Mouse (Mus musculus): ENCODE measurements around the gene Bcat2.

Bcat2 gene

DNA sequence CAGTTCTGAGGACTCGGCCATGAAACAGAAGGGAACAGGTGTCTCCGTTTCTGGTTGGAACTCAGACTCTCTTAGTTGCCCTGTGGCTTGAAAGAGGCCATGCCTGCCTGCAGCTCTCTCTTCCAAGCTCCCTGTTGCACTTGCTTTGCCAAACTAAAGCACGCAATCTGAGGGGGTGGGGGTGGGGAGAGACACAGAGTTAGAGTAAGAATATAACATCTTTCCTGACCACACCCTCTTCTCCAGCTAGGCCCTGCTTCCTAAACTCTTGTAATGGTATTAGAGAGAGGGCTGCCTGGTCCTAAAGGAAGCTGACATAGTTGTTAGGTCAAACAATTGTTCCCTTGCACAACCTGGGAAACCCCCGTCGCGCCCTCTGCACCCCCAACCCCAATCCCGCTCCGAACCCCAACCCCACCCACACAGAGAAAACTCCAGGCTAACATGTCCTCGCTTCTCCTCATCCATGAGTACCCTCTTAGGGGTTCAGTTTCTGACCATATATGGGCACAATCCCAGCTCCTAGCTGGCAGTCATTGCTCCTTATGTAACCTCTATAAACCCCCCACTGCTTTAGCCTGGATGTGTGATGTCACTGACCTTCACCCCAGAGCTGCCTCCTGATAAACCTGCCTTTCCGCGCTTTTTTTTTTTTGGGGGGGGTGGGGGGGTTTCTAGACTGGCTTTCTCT lies 19.0 kb upstream of the Bcat2 start:
- DNase-seq (ENCODE audit: low spot score) = no peak

DNA sequence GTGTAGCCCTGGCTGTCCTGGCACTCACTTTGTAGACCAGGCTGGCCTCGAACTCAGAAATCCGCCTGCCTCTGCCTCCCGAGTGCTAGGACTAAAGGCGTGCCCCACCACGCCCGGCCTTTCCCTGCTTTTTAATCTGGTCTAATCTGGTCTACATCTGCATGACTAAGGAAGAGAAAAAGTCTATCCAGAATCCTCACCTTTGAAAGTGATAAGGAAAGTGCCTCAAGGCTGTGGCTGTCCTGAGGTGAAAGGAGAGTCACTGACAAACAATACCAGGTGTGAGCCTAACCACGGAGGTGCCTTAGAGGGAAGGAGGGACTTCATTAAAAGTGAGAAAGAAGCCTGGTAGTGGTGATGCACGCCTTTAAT lies 18.5 kb upstream of the Bcat2 start:
- DNase-seq (ENCODE audit: low spot score) = no peak

DNA sequence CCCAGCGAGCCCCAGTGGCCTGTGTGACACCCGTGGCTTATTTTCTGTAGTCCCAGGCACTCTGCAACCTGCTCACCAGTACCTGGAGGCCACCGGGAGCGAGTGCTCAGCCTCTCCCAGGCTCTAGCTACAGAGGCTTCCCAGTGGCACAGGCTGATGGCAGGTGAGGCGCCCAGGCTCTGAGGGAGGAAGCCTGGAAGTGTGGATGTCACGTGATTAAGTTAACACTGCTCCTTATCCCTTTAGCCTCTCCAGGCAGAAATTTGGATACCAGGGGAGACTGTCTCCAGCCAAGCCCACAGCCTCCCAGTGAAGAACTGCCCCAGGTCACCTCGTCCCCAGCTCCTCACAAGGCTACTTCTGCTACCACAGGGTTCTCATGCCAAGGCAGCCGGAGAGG lies 16.4 kb upstream of the Bcat2 start:
- no peak for DNase-seq (ENCODE audit: low spot score)

DNA sequence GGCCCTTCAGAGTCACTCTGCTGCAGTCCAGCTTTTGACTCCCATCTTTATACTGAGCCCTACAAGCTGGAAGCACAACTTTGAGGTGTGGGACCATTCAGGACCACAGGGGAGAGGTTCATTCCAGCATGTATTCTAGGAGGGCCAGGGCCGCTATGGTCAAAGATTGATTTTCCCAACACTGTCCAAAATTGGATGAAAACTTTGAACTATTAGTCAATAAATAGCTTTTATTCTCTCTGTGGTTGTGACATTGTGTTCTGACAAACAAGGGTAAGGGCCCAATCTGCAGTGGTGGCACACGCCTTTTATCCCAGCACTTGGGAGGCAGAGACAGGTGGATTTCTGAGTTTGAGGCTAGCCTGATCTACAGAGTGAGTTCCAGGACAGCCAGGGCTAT lies 16.0 kb upstream of the Bcat2 start:
- DNase-seq (ENCODE audit: low spot score) = no peak

DNA sequence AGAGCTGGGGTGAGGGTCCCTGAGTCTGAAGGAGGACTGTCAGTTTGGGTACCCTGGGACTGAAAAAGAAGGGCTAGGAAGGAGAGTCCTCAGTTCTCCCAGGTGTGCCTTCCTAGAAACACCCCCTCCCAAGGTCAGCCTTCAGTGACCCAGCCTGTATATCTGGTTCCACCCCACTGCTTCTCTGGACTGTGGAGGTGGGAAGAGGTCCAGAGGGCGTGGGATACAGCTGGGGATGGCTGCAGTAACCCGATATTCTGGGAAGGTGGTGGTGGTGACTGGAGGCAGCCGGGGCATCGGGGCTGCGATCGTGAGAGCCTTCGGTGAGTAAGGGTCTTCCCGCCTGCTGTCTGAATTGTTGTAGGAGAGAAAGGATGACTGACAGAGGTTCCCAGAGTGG lies 15.2 kb upstream of the Bcat2 start, which contains the start of gene Hsd17b14:
Hsd17b14 (plus strand) TSS at position 150 of the 400 bp plus-strand sequence.
- no peak for DNase-seq (ENCODE audit: low spot score)

DNA sequence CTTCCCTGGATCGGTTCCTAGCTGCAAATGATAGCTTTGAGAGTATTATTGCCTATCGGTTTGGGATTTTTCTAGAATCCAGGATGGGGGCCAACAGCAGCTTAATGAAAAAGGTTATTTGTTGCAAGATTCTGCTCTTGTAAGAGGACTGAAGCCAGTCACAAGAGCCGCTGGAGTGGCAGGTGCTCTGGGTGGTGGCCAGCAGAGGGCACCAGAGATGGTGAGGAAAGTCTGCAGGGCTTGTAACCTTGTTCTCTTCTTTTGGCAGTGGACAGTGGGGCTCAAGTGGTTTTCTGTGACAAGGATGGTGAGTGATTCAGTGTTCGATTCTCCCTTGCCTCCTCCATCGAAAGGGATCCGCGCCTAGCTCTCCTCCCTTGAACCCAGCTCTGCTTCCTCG lies 14.2 kb upstream of the Bcat2 start:
- no peak for DNase-seq (ENCODE audit: low spot score)

DNA sequence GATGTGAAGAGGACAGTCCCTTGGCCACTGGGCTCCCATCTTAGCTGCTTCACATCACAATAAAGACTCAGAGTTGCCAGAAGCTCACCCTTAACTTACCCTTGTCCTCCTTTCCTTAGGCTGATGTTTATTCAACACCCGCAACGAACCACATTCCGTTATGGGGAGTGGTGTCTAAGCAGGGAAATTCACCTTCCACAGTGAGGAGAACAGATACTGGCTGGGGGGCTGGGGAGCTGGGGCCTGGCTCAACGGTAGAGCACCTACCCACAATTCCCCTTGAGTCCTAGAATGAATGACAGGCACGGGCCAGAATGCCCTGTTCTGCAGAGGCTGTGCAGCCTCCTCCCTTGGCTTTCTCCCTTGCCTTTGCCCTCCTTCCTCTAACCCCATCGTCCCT lies 11.0 kb upstream of the Bcat2 start:
- no peak for DNase-seq (ENCODE audit: low spot score)

DNA sequence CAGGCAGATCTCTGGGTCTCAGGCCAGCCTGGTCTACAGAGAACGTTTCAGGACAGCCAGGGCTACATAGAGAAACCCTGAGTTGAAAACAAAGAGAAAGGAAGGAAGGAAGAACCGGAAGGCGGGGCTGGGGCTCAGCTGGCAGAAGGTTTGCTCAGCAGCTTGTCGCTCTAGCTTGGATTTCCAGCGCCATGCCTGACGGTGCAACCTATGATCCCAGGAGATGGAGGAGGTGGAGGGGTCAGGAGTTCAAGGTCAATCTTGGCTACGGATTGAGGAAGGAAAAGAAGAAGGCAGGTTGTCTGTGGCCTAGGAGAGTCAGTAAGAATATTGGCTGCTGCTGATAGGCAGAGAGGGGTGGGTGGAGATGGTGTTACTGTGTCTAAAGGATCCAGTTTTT lies 9.7 kb upstream of the Bcat2 start:
- no peak for DNase-seq (ENCODE audit: low spot score)

DNA sequence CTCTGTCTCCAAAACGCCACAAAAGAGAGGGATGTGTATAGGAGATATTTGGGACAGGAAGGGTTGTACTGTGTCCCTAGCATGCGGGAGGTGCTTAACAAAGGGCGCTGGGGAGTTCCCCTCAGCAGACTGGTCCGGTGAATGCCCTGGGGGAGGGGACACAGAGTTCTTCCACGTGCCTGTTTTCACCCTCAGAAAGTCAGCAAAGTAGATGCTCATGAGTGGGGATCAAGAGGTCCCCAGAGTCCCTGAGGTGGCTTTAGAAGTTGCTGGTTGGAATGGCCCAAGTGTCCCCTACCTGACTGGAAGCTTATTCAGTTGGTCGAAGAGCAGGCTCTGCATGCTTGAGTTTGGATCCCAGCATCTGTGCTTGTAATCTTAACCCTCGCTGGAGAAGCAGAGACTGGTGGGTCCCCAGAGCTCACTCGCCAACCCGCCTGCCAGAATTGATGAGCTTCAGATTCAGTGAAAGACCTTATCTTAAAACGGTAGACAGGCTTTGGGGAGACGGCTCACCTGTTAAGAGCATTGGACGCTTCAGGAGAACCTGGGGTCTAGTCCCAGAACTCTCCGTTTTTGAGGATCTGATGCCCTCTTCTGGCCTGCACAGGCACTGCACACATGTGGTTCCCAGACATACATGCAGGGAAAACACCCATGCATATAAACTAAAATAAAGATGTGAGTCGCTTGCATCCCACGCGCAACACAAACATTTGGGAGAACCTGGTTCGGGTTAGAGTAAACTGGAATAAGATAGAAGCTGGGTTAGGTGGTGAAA lies 8.9 kb upstream of the Bcat2 start:
- DNase-seq (ENCODE audit: low spot score) = peak; percentile 78

DNA sequence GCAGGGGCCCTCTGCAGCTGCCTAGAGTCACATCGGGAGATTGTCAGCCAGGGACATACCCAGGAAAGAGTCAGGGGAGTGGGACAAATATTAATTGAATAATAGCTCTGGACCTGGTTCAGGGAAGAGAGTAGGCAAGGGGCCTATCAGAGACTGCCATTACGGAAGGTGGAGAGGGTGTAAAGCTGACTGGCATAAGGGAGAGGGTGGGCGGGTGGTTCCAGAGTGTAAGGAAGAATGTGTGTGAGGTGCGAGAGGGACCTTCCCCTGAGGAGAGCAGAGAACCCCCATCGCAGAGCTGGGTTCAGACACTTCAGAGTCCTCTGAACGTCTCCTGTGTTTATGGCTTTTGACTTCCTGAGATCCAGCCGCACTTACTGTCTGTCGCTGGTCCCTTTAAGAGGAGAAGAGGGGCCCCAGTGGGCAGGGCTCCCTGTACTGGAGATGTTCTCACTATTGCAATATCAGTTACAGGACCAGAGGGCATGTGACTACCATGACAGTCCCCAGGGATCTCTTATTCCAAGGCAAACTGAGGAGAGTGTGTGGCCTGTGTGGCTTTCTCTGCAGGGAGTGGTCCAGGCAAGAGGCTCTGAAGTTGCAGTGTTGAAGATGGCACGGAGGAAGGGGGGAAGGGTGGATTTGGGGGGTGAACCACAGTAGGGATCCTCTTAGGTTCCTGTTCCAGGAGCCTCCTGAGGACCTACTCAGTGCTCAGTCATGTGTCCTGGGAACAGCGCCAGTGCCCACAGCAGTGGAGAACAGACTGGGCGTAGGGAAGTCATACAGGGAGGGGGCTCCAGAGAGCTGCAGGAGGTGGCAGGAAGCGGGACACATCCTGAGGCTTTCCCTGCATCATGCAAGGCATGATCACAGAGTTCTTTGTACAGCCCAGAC lies 8.1 kb upstream of the Bcat2 start:
- DNase-seq (ENCODE audit: low spot score) = no peak

DNA sequence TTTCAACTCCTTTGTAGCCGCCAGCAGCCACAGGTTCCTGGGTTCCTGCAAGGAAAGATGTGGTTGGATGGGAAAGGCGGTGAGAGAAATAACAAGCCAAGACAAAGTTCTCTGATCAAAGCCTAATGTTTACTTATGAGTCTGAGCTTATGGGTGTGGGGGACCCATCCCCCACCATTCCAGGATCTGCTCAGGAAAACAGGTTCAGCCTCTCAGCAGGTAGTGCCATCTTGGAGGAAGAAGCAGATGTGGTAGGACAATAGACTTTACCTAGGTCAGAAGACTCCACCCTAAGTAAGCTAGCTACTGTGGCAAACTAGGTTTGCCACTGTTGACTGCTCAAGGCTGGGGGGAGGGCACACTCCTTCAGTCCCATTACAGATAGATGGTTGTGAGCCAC lies 5.1 kb upstream of the Bcat2 start:
- DNase-seq (ENCODE audit: low spot score) = no peak

DNA sequence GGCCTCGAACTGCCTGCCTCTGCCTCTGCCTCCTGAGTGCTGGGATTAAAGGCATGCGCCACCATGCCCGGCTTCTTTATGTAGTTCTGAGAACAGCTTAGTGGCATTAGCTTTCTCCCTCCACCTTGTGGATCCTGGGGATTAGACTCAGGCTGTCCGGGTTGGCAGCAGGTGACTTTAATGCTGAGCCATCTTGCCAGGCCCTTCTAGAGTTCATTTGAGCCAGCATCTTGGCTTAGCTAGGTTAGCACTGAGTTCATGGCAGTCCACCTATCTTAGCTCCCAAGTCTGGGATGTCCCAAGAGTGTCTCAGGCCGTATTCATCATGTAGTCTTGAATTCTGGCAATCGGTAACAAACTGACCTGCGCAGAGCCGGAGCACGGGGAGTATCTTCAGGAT lies 4.5 kb upstream of the Bcat2 start:
- DNase-seq (ENCODE audit: low spot score) = no peak

DNA sequence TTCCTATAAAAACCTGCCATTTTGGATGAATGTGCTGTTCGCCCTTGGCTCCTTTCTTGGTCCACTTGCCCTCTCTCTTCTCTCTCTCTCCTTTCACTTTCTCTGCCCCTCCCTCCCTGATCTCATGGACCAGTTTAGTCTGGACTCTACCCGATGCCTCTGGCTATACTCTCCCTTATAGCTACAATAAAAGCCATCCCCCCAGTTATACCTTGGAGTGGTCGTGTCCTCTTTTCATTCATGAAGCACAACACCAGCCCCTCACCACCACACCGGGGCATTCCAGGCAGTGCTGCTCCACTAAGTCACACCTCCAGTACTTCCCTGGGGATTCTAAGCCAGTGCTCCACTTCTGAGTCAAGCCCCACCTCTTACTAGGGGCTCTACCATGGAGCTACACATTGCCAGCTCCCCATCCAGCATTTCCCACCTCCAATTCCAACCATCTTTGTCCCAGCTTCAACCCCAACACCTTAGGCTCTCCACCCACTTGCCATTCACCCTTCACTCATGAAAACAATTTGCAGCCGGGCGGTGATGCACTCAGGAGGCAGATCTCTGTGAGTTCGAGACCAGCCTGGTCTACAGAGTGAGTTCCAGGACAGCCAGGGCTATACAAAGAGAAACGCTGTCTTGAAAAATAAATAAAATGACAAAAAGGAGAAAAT lies 2.7 kb upstream of the Bcat2 start:
- DNase-seq (ENCODE audit: low spot score) = no peak

DNA sequence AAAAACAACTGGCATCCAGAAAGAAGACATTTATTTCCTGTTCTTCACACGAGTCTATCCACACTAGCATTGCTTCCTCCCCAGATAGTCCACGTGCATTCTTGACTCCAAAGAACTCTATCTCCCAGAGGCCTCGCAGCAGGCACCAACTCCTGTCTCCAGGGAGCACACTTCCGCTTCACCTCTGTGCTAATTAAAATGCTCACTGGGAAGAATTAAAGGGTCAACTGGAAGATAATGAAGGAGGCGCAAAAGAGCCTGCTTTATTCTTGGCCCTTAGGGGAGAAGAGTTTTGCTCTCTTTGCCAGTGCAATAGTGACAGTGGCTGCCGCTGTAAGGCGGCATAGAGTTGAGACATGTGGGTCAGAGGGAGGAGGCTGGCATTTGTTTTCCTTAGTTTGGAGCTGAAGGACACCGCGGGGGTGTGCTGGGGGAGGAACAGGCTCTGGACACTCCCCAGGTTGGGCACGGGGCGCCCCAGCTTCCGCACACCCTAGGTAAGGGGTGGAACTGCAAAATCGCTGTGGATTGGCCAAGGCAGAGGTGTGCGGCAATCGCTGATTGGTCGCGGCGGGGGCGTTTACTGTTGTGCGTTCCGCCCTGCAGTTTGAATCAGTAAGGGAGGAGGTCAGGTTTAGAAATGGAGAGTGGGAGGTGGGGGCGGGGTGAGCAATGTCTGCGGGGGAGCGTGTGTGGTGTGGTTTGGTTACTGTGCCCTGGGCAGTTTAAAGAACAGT lies 2.0 kb upstream of the Bcat2 start:
- DNase-seq (ENCODE audit: low spot score) = peak; percentile 63

DNA sequence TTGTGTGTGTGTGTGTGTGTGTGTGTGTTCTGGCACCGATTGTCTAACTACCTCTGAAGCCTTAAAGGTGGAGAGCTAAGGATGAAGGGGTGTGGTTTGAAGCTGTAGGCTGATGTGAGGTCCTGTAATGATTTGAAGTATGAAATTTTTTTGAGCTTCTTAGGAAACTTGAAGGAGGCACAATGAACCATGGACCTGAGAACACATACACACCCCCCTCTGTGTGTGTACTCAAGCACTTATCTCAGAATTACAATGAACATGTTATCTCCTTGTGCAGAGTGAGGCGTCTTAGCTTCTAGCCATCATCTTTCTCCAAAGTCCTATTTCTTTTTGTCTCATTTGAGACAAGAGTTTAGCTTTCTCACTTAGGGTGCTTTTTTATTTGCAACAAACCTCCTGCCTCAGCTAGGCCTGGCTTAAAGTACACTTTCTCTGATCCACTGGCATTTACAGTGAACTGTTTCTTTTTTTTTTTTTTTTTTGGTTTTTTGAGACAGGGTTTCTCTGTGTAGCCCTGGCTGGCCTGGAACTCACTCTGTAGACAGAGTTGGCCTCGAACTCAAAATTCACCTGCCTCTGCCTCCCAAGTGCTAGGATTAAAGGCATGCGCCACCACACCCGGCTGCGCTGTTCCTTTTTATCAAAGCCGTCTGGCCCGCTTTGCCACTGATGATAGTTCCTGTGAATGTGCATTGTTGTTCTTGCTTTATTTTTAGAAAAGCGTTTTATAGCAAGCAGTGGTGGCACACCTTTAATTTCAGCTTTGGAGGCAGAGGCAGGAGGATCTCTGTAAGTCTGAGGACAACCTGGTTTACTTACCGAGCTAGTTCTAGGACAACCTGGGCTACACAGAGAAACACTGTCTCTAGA lies 1.1 kb upstream of the Bcat2 start:
- DNase-seq (ENCODE audit: low spot score) = no peak

DNA sequence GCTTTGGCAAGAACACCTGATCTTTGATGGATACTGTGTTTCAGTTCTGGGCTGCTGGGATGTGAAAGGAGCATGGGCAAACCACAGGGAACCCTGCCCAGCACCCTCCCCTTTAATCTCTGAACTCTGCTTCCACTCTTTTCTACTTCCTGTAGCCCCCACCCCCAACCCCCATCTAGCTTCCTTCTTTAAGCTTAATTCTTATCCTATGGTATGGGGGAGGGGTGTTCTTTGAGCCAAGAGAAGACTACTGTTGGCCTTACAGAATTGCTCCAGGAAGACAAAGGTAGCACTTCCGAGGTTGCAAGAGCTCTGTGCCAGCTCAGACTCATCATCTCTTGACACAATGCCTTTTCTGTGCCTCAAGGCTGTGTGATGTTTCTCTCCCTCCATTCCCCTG lies 2.0 kb downstream of the Bcat2 start:
- no peak for DNase-seq (ENCODE audit: low spot score)

DNA sequence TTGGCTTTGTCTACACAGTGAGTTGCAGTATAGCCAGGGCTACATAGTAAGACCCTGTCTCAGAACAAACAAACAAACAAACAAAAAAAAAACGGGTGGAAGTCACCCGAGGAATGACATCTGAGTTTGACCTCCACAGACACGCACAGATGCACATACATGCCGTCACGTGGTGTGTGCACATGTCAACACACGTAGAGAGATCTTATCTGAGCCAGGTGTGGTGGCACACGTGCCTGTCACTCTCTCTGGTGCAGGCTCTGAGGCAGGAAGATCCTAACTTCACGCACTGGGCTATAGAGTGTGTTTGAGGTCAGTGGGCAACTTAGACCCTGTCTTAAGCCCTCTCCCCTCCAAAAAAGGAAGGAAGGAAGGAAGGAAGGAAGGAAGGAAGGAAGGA lies 4.0 kb downstream of the Bcat2 start:
- DNase-seq (ENCODE audit: low spot score) = no peak

DNA sequence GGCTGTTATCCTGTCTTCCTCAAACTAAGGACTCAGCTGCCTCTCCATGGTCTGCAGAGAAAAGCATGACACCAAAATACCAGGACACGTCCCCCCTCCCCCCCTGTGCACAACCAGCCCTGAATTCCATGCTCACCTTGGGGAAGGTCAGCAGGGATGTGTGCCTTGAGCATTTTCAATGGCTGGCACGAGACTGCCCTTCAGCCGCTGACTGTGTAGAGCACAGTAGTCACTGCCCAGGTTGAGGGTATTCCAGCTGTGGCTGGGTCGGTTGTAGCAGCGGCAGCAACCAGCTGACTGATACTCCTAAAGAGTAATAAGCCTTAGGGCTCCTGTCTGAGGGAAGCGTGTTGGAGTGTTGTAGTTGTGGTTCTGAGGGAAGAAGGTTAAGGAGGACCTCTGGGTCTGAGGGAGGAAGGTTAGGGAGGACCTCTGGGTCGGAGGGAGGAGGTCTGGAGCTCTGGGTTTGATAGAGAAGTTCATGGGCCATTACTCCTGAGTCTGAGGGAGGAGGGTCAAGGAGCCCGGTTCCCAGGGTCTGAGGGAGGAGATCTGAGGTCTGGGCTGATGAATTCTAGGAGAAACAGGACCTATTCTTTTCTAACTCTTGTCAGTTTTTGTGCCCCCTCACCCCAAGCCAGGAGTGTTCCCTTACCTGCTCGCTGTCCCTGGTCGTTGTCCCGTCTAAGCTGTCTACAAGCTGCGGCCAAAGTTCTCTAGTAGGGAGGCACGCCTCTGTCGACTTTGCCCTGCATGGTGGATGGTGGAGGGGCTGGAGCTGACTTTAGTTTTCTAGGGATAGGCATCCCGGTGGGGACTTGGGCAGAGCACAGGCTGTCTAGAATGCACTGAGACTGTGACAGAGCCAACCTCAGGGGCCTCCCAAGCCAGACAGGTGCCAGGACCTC lies 4.8 kb downstream of the Bcat2 start:
- no peak for DNase-seq (ENCODE audit: low spot score)

DNA sequence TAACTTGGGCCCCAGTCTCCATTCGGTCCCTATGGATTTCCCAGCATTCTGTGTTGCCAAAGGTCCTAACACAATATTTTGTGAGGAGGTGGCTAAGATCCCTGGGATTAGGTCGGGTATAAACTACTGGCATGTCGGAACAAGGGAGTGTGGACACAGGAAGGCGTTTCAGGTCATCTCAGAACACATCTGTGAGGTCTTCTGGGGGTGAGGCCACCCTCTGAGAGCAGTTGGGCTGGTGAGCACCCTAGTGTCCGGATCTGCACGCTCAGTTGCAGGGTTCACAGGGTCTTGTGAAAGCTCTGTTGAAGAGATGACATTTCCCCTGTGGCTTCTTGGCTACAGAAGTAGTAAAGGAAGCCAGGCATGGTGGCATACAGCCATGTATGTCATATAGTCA lies 16.0 kb downstream of the Bcat2 start:
- no peak for DNase-seq (ENCODE audit: low spot score)
